In the genomic region with DNA sequence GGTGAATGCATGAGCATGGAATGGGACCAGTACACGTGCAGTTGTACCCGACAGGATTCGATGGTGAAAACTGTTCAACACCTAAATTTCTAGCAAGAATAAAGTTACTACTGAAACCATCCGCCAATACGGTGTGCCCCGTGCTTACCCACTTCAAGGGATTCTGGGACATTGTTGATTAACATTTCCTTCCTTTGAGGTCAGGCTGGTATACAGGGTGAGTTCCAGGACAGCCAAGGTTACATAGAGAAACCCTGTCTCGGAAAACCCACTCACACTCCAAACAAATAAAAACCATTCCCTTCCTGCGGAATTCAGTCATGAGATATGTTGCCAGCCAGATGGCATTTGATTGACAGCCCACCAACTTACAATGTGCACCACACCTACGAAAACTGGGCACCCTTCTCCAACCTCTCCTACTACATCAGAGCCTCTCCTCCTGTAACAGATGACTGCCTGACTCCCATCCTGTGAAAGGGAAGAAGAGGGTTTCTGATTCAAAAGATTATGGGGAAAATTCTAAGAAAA, we compare ENCODE assay signal across 7 mouse cellular contexts. TPM values are rescaled to one million over a fixed set of nuclear protein-coding genes. Genes with fewer than 3 reads are reported as not detected.
DNase-seq lines count a peak whose midpoint lies in the region; ATAC-seq and TF ChIP-seq lines count a peak whose summit lies in the region.

No protein-coding gene starts in this region.

- peak overlapping the region; percentile 49 for H3K27ac ChIP-seq in CH12.LX (ENCODE audit: insufficient read depth, low read depth)
- peak overlapping the region; percentile 60; the same call in 1 of the 2 replicates for H3K27ac ChIP-seq in forebrain, embryonic 13.5 days
- peak overlapping the region; percentile 80; the same call in 1 of the 2 replicates for H3K27ac ChIP-seq in limb, embryonic 13.5 days

- DNase-seq in 416B (ENCODE audit: low read depth) (peak; percentile 75), CH12.LX (ENCODE audit: extremely low read depth) (peak; percentile 22)
- no peak for DNase-seq in kidney, postnatal 14 days
- no peak for DNase-seq in right cerebral cortex, postnatal 14 days

- TF ChIP-seq POLR2A in CH12.LX (IDR thresholded peaks at IDR 0.05; ENCODE audit: low read depth, low read length) (no peak), myocyte (IDR thresholded peaks at IDR 0.05; ENCODE audit: insufficient read length, low read depth) (no peak)

- no peak for TF ChIP-seq CTCF in CH12.LX (conservative IDR thresholded peaks at IDR 0.05 in 1 of 2, IDR thresholded peaks at IDR 0.05 in 1 of 2; ENCODE audit: low read depth in 2 of 2, low read length in 2 of 2)

- peaks cover 8 to 15% of the 10 kb centered on the region in 2 experiments for H3K36me3 ChIP-seq in CH12.LX (replicated peaks in 1 of 2; ENCODE audit: control insufficient read depth in 1 of 2, insufficient read depth in 1 of 2, low read length in 1 of 2)
- H3K36me3 ChIP-seq in forebrain, embryonic 13.5 days (ENCODE audit: poor library complexity, severe bottlenecking), result peaks cover 11% of the 10 kb centered on the region
- peaks cover 15% of the 10 kb centered on the region for H3K36me3 ChIP-seq in limb, embryonic 13.5 days
- peaks cover 7% of the 10 kb centered on the region for H3K36me3 ChIP-seq in myocyte (ENCODE audit: control insufficient read depth, insufficient read depth)

- H3K27me3 ChIP-seq in CH12.LX (replicated peaks) (no peaks in the 10 kb centered on the region), myocyte (ENCODE audit: control insufficient read depth, insufficient read depth, insufficient read length) (no peaks in the 10 kb centered on the region)
- no peaks in the 10 kb centered on the region for H3K27me3 ChIP-seq in forebrain, embryonic 13.5 days
- no peaks in the 10 kb centered on the region for H3K27me3 ChIP-seq in limb, embryonic 13.5 days

- peak overlapping the region; percentile 36 for H3ac ChIP-seq in myocyte (ENCODE audit: control insufficient read depth, insufficient read length)

- H3K4me3 ChIP-seq in CH12.LX (replicated peaks in 1 of 3; ENCODE audit: low read depth in 2 of 3, low read length in 2 of 3, poor library complexity in 1 of 3), result peak overlapping the region; percentile 80 to 93 (median 90)
- peak overlapping the region; percentile 97 for H3K4me3 ChIP-seq in forebrain, embryonic 13.5 days
- peak overlapping the region; percentile 96 for H3K4me3 ChIP-seq in limb, embryonic 13.5 days
- peak overlapping the region; percentile 97 for H3K4me3 ChIP-seq in myocyte

- peaks cover 13% of the 10 kb centered on the region for H3K79me2 ChIP-seq in CH12.LX (replicated peaks; ENCODE audit: control insufficient read depth, extremely low read depth, insufficient read depth, poor library complexity, severe bottlenecking)
- peaks cover 42% of the 10 kb centered on the region for H3K79me2 ChIP-seq in myocyte (ENCODE audit: control insufficient read depth, insufficient read depth)

- peaks cover 15 to 30% of the 10 kb centered on the region in 2 experiments for H3K4me1 ChIP-seq in CH12.LX (ENCODE audit: control insufficient read depth in 1 of 2, insufficient read depth in 2 of 2)
- peaks cover 22% of the 10 kb centered on the region for H3K4me1 ChIP-seq in forebrain, embryonic 13.5 days
- peaks cover 24% of the 10 kb centered on the region for H3K4me1 ChIP-seq in limb, embryonic 13.5 days

- TF ChIP-seq EP300 in CH12.LX (IDR thresholded peaks at IDR 0.05; ENCODE audit: low read length), result no peak

- H3K9ac ChIP-seq in CH12.LX (ENCODE audit: insufficient read depth, low read depth), result peak overlapping the region; percentile 72
- peak overlapping the region; percentile 96 for H3K9ac ChIP-seq in forebrain, embryonic 13.5 days
- H3K9ac ChIP-seq in limb, embryonic 13.5 days, result peak overlapping the region; percentile 98

- dilution Hi-C loops in CH12.LX (cut with MboI; ENCODE audit: extremely low pct_ligation_motif_present, extremely low pct_unique_long_range_greater_than_20kb, low sequenced_read_pairs), result no loop called here

- no peaks in the 10 kb centered on the region for H3K9me3 ChIP-seq in CH12.LX (replicated peaks; ENCODE audit: low read length)
- H3K9me3 ChIP-seq in forebrain, embryonic 13.5 days (replicated peaks), result no peaks in the 10 kb centered on the region
- H3K9me3 ChIP-seq in limb, embryonic 13.5 days, result no peaks in the 10 kb centered on the region

- in situ Hi-C loops in CH12.LX (cut with MboI; ENCODE audit: low pct_ligation_motif_present, low pct_unique_long_range_greater_than_20kb, low sequenced_read_pairs), result no loop called here

- TF ChIP-seq RAD21 in CH12.LX (IDR thresholded peaks at IDR 0.05; ENCODE audit: low read depth, low read length), result no peak

- peak overlapping the region; percentile 75 for H3K4me2 ChIP-seq in CH12.LX (ENCODE audit: insufficient read depth, low read depth, poor library complexity, severe bottlenecking)
- peak overlapping the region; percentile 89 for H3K4me2 ChIP-seq in forebrain, embryonic 13.5 days
- H3K4me2 ChIP-seq in limb, embryonic 13.5 days (replicated peaks), result peak overlapping the region; percentile 91
- peak overlapping the region; percentile 94 for H3K4me2 ChIP-seq in myocyte (ENCODE audit: low read depth)

- ATAC-seq in forebrain, embryonic 13.5 days, result peak; percentile 34; the same call in 1 of the 2 replicates
- ATAC-seq in limb, embryonic 13.5 days (ENCODE audit: low FRiP score, low read depth), result no peak

- 15% methylated on average over 9 of the region's 9 CpGs for WGBS in forebrain, embryonic 13.5 days
- WGBS in limb, embryonic 13.5 days, result 10% methylated on average over 9 of the region's 9 CpGs

TF ChIP-seq in CH12.LX, 34 proteins besides CTCF, POLR2A, EP300 and RAD21:
- TF ChIP-seq TBP (conservative IDR thresholded peaks at IDR 0.05; ENCODE audit: low read depth, low read length) (peak; percentile 57; the same call in 1 of the 2 replicates), ZMIZ1 (IDR thresholded peaks at IDR 0.05; ENCODE audit: low read depth, low read length) (no peak)
TF ChIP-seq in CH12.LX: peak in this region for 1.

TF ChIP-seq in myocyte, 11 proteins besides CTCF, POLR2A, EP300 and RAD21:
- TF ChIP-seq SRF (IDR thresholded peaks at IDR 0.05; ENCODE audit: control insufficient read depth, insufficient read length, low read depth), result no peak
- TF ChIP-seq USF1 (IDR thresholded peaks at IDR 0.05; ENCODE audit: low read depth), result no peak
- TF ChIP-seq MYOG (IDR thresholded peaks at IDR 0.05; ENCODE audit: control insufficient read depth in 1 of 3, insufficient read depth in 1 of 3, insufficient read length in 2 of 3, low read depth in 2 of 3), result no peak
- no peak for TF ChIP-seq TCF12 (IDR thresholded peaks at IDR 0.05; ENCODE audit: insufficient read depth, poor library complexity, severe bottlenecking)
- no peak for TF ChIP-seq CEBPB (IDR thresholded peaks at IDR 0.05; ENCODE audit: insufficient read depth, poor library complexity, severe bottlenecking)
- no peak for TF ChIP-seq POLR2AphosphoS2 (IDR thresholded peaks at IDR 0.05; ENCODE audit: insufficient read length, low read depth)
- TF ChIP-seq TCF3 (IDR thresholded peaks at IDR 0.05; ENCODE audit: insufficient read length, low read depth), result no peak
- no peak for TF ChIP-seq MYOD1 (IDR thresholded peaks at IDR 0.05; ENCODE audit: control insufficient read depth in 1 of 3, insufficient read length in 2 of 3, low read depth in 2 of 3)
- TF ChIP-seq MAX (IDR thresholded peaks at IDR 0.05; ENCODE audit: low read depth), result no peak
- TF ChIP-seq E2F4 (IDR thresholded peaks at IDR 0.05; ENCODE audit: insufficient read depth), result no peak
- no peak for TF ChIP-seq REST (IDR thresholded peaks at IDR 0.05; ENCODE audit: insufficient read depth, insufficient read length)

RNA-seq across cellular contexts. Expression of gene Stx12, which starts 0.6 kb away (rescaled TPM):
- total RNA-seq in CH12.LX (2012; rRNA removed) (12.4 and 14.5 TPM in 2 replicates), CH12.LX (2014; rRNA removed) (16.8 and 17.3 TPM in 2 replicates)
- polyA plus RNA-seq in CH12.LX (2012; ENCODE audit: insufficient read length, low read depth) (15.7 and 16.3 TPM in 2 replicates), myocyte (2012; fragmentation: generic; extraction: Trizol) (23.4 TPM)
- 116 and 119 TPM in 2 replicates for polyA plus RNA-seq in forebrain, embryonic 13.5 days (2015; fragmentation: Nextera tagmentation; extraction: Ambion mirVana)
- polyA plus RNA-seq in limb, embryonic 13.5 days (2015; fragmentation: Nextera tagmentation; extraction: Ambion mirVana), result 61.9 and 66.4 TPM in 2 replicates

RNA-seq across cellular contexts. Expression of gene Fam76a, which starts 37.4 kb away (rescaled TPM):
- 10.0 and 10.8 TPM in 2 replicates for total RNA-seq in CH12.LX (2012; rRNA removed)
- 11.5 and 11.9 TPM in 2 replicates for total RNA-seq in CH12.LX (2014; rRNA removed)
- polyA plus RNA-seq in CH12.LX (2012; ENCODE audit: insufficient read length, low read depth), result 8.3 and 10.3 TPM in 2 replicates
- polyA plus RNA-seq in forebrain, embryonic 13.5 days (2015; fragmentation: Nextera tagmentation; extraction: Ambion mirVana), result 35.2 and 43.5 TPM in 2 replicates
- polyA plus RNA-seq in limb, embryonic 13.5 days (2015; fragmentation: Nextera tagmentation; extraction: Ambion mirVana), result 39.9 and 44.8 TPM in 2 replicates
- polyA plus RNA-seq in myocyte (2012; fragmentation: generic; extraction: Trizol), result 13.0 TPM

RNA-seq across cellular contexts. Expression of gene Ppp1r8, which starts 41.9 kb away (rescaled TPM):
- total RNA-seq in CH12.LX (2012; rRNA removed), result 89.0 and 105 TPM in 2 replicates
- total RNA-seq in CH12.LX (2014; rRNA removed), result 141 and 153 TPM in 2 replicates
- 107 and 113 TPM in 2 replicates for polyA plus RNA-seq in CH12.LX (2012; ENCODE audit: insufficient read length, low read depth)
- polyA plus RNA-seq in forebrain, embryonic 13.5 days (2015; fragmentation: Nextera tagmentation; extraction: Ambion mirVana), result 62.5 and 70.5 TPM in 2 replicates
- polyA plus RNA-seq in limb, embryonic 13.5 days (2015; fragmentation: Nextera tagmentation; extraction: Ambion mirVana), result 60.7 and 63.9 TPM in 2 replicates
- polyA plus RNA-seq in myocyte (2012; fragmentation: generic; extraction: Trizol), result 62.4 TPM

Comparison
In these comparisons a context has a peak if more than half of its experiments do, and no peak if none do; other contexts are left out.
1. DNase-seq: peak in 416B (single experiment) and CH12.LX (single experiment); none in kidney, postnatal 14 days (single experiment) and right cerebral cortex, postnatal 14 days (single experiment).
2. Peak in every context shown above with its lines, with median percentiles within 50 percentile points of each other: H3K27ac ChIP-seq, H3K4me2 ChIP-seq, H3K4me3 ChIP-seq and H3K9ac ChIP-seq.